Mouse (Mus musculus) adrenal gland, adult (tissue): Measurements from ENCODE around the gene 5031439G07Rik.
"Not testable (repeated sequence)": the region's sequence is repeated elsewhere in the genome, so short reads cannot be mapped to it uniquely, and the experiment has no call there.

Experiments
- DNase-seq, 2 experiments: peaks; one replicate each; pipeline ENCODE4 v3.0.0; 2022 to 2023; ENCODE audit warnings: low spot score in 1 of 2; ENCODE audit not compliant: inconsistent age in 2 of 2

The 5031439G07Rik gene

GRCm38 (mm10) chr15:84987874-84988825 is at the start of gene 5031439G07Rik:
TSS of gene 5031439G07Rik (minus strand) at chr15:84988551.
- DNase-seq: peak; percentile 95 to 96

DNA sequence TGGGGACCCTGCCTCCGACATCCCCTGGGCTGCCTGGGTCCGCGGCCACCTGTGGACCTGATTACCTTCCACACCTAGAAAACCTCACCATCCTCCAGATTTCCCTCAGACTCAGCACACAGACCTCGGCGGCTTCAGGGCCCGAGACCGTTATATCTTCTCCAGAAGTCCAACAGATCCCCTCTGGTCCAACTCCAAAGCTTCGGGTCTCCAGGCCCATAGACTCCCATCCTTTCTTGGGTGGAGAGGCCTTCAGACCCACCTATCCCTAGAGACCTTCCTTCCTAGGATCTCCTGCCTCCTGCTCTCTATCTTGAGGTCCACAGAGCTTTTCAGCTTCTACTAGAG is 49.0 kb upstream of the 5031439G07Rik start:
- DNase-seq: no peak

GRCm38 (mm10) chr15:85036566-85037342 is 48.4 kb upstream of the 5031439G07Rik start:
- peak; percentile 99 to 100 for DNase-seq

DNA sequence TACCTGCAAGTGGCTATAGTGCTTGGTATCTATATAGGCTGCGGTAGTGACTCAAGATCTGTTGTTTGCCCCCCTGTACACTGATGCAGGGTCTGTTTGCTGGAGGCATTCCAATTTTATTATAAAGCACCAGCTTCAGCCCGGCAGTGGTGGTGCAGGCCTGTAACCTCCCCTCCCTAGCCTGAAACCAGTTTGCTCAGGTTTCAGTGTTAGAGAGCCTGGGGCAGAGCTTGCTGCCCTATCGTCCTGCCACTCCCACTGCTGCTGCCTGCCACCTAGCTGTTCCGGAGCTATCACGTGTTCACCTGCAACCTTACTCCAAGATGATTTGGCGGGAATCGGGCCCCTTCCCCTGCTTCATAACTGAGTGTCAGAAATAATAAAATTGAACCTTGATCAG is 45.6 kb upstream of the 5031439G07Rik start:
- not testable (repeated sequence) for DNase-seq

DNA sequence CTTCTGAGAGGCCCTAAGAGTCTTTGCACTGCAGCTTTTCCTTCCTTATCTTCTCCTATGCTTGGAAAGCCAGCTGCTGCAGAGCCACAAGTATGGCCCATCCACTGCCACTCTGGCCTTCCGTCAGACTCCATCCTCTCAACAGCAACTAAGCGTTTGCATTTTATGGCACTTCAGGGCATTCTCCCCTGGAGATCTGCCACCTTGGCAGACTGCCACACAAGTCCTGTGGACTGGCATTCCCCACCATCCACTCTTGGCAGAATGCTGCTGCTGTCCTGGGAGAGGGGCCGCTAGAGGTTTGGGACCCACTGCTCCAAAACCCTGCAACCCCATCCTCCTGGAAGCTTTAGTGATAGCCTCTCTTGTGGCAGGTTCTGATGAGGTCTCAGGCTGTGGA is 43.5 kb upstream of the 5031439G07Rik start:
- DNase-seq: peak in 1 of 2 experiments; percentile 37

- not testable (repeated sequence) for DNase-seq
Observed at GRCm38 (mm10) chr15:85030643-85031042, 42.3 kb upstream of the 5031439G07Rik start.

GRCm38 (mm10) chr15:85028648-85029047 is 40.3 kb upstream of the 5031439G07Rik start, which contains the start of gene Fam118a:
TSS of gene Fam118a (plus strand) at chr15:85028948.
- DNase-seq: not testable (repeated sequence)

GRCm38 (mm10) chr15:85027740-85028139 is 39.4 kb upstream of the 5031439G07Rik start:
- no peak for DNase-seq

DNA sequence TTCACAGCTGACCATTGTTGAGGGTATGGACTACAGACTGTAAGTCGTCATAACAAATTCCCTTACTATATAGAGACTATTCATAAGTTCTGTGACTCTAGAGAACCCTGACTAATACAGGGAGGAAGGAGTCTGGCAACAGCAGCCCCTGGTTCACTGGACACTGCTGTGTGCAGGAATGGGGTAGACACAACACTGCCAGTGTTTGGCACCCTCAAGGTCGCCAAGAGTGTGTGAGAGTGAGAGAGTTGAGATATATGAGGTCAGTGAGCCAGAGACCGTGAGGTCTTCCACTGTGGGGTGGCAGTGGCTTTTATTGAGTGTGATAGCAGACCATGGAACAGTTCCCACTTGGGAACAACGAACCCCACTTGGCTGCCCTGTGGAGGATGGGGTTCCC is 37.8 kb upstream of the 5031439G07Rik start:
- DNase-seq: no peak

- DNase-seq: no peak
Observed at GRCm38 (mm10) chr15:85022211-85022610, 33.9 kb upstream of the 5031439G07Rik start.

DNA sequence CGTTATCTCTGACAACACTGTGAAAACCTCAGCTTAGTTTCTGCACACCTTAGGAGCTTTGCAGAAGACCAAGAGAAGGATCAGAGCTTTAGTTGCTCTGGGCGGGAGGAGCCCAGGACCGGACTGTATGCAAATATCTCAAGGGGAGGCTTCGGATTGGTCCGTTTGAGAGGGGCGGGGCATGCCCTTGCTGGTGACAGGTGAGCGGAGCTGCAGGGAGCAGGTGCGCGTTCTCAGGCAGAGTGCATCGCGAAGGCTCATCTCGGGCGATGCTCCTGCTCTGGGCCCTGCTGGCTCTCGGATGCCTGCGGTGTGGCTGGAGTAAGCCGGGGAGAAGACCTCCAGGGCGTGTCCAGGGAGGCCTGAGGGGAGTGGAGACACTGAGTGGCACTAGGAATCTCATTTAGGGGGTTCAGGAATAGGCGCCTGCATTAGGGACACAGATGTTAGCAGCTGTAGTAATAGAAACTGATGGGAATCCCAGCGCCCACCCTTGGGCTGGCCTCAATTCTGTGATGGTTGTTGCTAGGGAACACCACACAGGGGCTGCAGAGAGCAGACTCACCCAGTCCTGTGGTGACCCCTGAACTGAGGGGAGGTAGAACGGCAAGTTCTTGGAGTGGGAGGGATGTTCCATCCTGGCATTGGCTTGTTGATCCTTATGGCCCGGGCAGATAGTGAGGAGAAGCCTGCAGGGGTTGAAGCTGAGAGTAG is 28.8 kb upstream of the 5031439G07Rik start, which contains the start of gene Upk3a:
Upk3a (plus strand) TSS at position 191 of the 714 bp plus-strand sequence.
- DNase-seq: no peak

GRCm38 (mm10) chr15:85015771-85016170 is 27.4 kb upstream of the 5031439G07Rik start:
- no peak for DNase-seq

DNA sequence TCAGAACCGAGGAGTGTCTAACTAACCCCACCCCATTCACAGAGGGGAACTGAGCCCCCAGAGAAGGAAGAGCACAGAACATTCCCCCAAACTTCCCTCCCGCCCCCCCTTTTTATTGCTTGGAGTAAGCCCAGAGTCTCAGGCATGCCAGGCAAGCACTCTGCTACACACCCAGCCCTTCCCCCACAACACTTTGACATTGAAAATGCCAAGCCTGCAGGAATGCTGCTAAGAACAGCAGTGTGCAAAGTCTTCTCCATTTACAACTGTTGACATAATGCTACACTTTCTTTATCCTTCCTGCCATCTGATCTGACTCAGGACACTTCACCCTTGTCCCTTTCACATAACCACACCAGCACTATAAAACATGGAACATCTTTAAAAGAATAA is 24.3 kb upstream of the 5031439G07Rik start:
- DNase-seq: no peak

- DNase-seq: no peak
Observed at GRCm38 (mm10) chr15:85011895-85012661, 23.7 kb upstream of the 5031439G07Rik start.

- no peak for DNase-seq
Observed at GRCm38 (mm10) chr15:85009666-85010065, 21.3 kb upstream of the 5031439G07Rik start.

DNA sequence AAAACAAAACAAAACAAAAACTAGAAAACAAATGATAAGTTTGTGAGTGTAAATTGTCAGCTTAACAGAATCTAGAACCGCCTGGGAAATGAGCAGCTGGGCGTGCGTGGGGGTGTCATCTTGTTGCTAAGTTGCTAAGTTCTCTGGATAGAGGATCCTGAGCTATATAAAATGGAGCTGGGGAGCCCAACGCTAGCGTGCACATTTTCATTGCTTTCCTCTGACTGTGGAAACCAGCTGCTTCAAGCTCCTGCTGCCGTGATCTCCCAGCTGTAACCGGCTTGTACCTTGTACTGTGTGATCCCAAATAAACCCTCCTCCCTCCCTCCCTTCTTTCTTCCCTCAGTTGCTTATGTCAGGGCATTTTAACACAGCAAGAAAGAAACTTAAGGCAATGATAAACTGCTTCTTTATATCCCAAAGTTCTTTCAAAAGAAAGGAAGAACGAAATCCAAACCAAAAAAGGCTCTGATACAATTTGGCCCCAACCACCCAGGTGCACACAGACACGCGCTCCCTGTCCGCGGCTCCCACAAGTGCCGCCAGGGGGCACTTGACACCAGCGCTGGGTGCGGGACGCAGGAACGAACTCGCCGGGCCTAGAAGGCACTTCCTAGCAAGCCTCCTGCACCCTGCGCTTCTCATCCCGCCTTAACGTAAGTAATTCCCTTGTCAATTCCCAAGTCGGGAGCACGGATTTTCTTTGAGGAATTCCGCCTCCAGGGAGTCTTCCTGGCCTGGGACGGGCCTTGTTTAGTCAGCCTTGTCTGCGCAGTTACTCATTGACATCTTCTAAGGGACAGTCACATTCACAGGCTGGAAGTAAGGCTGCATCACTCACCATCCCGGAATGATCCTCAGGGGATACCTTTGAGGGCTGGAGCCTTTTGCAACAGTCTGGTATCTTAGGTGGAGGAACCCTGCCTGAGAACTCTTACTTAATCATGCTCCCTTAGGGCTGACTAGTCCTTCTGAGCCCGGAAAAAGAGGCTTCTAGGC is 12.9 kb upstream of the 5031439G07Rik start:
- DNase-seq: peak; percentile 75 to 92

DNA sequence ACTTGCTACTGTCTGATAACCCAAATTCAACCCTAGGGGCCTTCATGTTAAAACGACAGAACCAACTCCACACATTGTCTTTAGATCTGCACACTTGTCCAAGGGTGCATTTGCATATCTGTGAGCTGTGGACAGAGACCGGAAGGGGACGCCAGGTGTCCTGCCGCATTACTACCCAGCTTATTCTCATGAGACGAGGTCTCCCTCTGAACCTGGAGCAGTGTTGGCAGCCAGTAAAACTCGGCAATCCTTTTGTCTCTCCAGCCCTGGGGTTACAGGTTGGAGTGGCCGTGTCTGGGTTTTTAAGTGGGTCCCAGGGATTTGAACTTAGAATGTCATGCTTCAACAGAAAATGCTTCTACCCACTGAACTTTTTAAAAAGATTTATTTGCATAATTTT is 11.6 kb upstream of the 5031439G07Rik start:
- DNase-seq: no peak

DNA sequence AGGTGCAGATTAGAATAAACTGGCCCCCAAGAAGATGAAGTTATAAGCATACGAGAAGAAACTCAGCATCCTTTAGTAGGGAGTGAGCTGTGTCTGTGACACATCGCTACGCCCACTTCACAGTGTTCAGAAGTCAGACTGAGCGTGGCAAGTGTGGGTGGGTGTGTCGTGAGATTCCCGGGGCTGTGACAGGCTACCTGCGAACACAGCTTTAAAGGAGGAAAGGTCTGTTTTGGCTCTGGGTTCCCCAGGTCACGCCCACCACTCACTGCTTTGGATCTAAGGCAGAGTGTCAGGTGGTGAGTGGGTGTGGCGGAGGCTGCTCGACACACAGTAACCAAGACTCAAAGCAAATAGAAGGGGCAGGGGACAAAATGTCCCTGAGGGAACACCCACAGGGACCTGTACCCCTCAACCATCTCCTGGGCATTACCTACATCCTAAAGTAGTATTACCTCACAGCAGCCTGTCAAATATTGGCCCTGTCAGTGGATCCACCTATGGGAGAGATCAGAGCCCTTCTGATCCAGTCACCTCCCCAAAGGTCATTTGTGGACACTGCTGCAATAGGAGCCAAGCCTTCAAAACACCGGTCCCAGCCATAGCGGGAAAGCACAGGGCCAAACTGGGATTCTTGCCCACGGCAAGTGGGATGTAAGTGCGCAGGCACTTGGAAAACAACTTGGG is 9.6 kb upstream of the 5031439G07Rik start:
- DNase-seq: no peak
